Mouse (Mus musculus): Measurements from ENCODE around the gene Dnali1. TPM values are rescaled to one million over a fixed set of nuclear protein-coding genes. Genes with fewer than 3 reads are reported as not detected.

Gene Dnali1
- total and polyA plus RNA-seq, 3 experiments, result 1.1 to 2.3 (median 2.1) TPM

DNA sequence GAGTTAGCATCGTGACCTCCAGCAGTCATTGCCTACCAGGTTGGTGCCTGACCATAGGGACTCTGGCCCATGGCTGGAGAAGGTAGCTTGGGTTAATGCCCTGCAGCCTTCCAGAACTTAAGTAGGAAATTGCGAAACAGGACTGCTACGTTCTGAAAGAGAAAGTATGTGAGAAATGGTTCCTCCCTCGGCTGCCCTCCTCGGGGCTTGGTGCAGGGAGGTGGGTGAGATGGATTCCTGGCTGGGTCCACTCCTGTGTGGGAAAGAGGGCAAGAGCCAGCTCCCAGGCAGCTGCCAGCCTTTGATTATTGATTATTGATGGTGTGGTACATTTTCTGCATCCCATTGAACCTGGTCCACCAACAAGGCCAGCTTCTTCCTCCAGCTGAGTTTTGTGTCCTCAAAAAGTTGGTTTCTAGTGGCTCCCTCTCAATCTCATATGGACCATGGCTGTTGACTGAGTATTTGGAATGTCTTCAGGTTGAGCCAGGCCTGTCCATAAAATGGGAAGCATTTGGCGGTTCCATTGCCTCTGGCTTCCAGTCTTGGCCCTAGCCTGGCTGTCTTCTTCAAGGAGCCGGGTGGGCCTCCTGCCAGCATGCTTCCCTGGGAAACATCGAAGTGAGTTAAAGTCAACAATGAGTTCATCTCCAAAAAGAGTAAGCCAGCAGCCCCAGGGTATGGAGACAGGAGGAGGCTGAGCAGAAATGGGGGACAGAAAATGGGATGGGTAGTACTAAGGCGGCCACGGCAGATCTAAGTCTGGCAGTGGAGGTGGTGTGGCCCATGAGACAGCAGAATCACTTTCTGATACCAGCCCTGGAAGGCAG is 49.5 kb downstream of the Dnali1 start, which contains the start of gene Gnl2:
Gene Gnl2 (plus strand): TSS at position 780 of the 830 bp plus-strand sequence.
- Histone ChIP-seq H3K9ac (ENCODE audit: insufficient read depth, low read depth) (no peak within 1 kb of the TSS), H3K36me3 (replicated peaks in 1 of 2; ENCODE audit: control insufficient read depth in 1 of 2, insufficient read depth in 1 of 2, low read length in 1 of 2) (no peaks in the 10 kb centered on the region), H3K79me2 (replicated peaks; ENCODE audit: control insufficient read depth, extremely low read depth, insufficient read depth, poor library complexity, severe bottlenecking) (no peaks in the 10 kb centered on the region), H3K4me2 (ENCODE audit: insufficient read depth, low read depth, poor library complexity, severe bottlenecking) (no peak within 1 kb of the TSS), H3K27me3 (replicated peaks) (peaks cover 86% of the 10 kb centered on the region), H3K4me1 (ENCODE audit: control insufficient read depth in 1 of 2, insufficient read depth in 2 of 2) (no peaks in the 10 kb centered on the region), H3K9me3 (replicated peaks; ENCODE audit: low read length) (no peaks in the 10 kb centered on the region), H3K4me3 (replicated peaks in 1 of 3; ENCODE audit: low read depth in 2 of 3, low read length in 2 of 3, poor library complexity in 1 of 3) (no peak within 1 kb of the TSS), H3K27ac (ENCODE audit: insufficient read depth, low read depth) (no peak within 1 kb of the TSS)
- DNase-seq (ENCODE audit: extremely low read depth), result no peak
- in situ Hi-C loops (cut with MboI; ENCODE audit: low pct_ligation_motif_present, low pct_unique_long_range_greater_than_20kb, low sequenced_read_pairs), result no loop called here
- TF ChIP-seq GABPA (IDR thresholded peaks at IDR 0.05; ENCODE audit: insufficient replicate concordance, low read depth, low read length) (no peak), ETS1 (conservative IDR thresholded peaks at IDR 0.05; ENCODE audit: low read depth, low read length) (no peak), ZMIZ1 (IDR thresholded peaks at IDR 0.05; ENCODE audit: low read depth, low read length) (no peak), USF1 (IDR thresholded peaks at IDR 0.05; ENCODE audit: low read depth, low read length) (no peak), JUN (IDR thresholded peaks at IDR 0.05; ENCODE audit: insufficient read depth, low read depth, low read length) (no peak), POLR2A (IDR thresholded peaks at IDR 0.05; ENCODE audit: low read depth, low read length) (no peak)
- dilution Hi-C loops (cut with MboI; ENCODE audit: extremely low pct_ligation_motif_present, extremely low pct_unique_long_range_greater_than_20kb, low sequenced_read_pairs), result no loop called here

DNA sequence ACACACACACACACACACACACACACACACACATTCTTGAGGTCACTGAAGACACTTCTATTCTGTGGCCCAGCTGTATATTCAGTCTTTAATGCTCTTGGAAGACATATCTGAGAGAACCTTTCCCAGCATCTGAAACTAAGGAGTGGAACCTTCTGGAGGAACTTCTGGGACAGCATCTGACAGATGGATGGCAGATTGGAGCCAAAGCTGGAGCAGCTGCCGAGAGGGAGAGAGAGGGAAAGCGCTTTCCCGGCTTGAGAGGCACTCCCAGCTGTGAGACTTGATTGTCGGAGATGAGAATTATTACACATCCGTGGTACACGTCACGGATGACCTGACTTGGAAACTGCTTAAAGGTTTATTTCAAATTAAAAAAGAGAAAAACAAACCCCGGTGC is 56.8 kb downstream of the Dnali1 start:
- TF ChIP-seq ZC3H11A (IDR thresholded peaks at IDR 0.05; ENCODE audit: low read depth, low read length) (no peak), ZKSCAN1 (IDR thresholded peaks at IDR 0.05; ENCODE audit: borderline replicate concordance, low read depth, low read length) (no peak), ETS1 (conservative IDR thresholded peaks at IDR 0.05; ENCODE audit: low read depth, low read length) (no peak), KAT2A (IDR thresholded peaks at IDR 0.05; ENCODE audit: insufficient replicate concordance, low read length) (no peak), SMC3 (IDR thresholded peaks at IDR 0.05; ENCODE audit: low read depth, low read length) (no peak), UBTF (IDR thresholded peaks at IDR 0.05; ENCODE audit: low read depth, low read length) (no peak), EP300 (IDR thresholded peaks at IDR 0.05; ENCODE audit: low read length) (no peak), NRF1 (IDR thresholded peaks at IDR 0.05; ENCODE audit: low read depth, low read length) (no peak), JUN (IDR thresholded peaks at IDR 0.05; ENCODE audit: insufficient read depth, low read depth, low read length) (no peak), MYC (IDR thresholded peaks at IDR 0.05; ENCODE audit: low read depth, low read length) (no peak), BHLHE40 (IDR thresholded peaks at IDR 0.05; ENCODE audit: low read depth, low read length) (no peak), ELF1 (IDR thresholded peaks at IDR 0.05; ENCODE audit: low read depth, low read length) (no peak), JUND (conservative IDR thresholded peaks at IDR 0.05; ENCODE audit: low read depth, low read length) (no peak), USF2 (conservative IDR thresholded peaks at IDR 0.05; ENCODE audit: low read depth, low read length) (no peak), MXI1 (IDR thresholded peaks at IDR 0.05; ENCODE audit: low read depth, low read length) (no peak), SIN3A (IDR thresholded peaks at IDR 0.05; ENCODE audit: low read length) (no peak), E2F4 (IDR thresholded peaks at IDR 0.05; ENCODE audit: insufficient replicate concordance, low read depth, low read length) (no peak), MEF2A (IDR thresholded peaks at IDR 0.05; ENCODE audit: borderline replicate concordance, low read depth, low read length) (no peak), RAD21 (IDR thresholded peaks at IDR 0.05; ENCODE audit: low read depth, low read length) (no peak)
- no peak overlapping the region for H3K4me3 ChIP-seq (replicated peaks in 1 of 3; ENCODE audit: low read depth in 2 of 3, low read length in 2 of 3, poor library complexity in 1 of 3)
- DNase-seq (ENCODE audit: extremely low read depth), result no peak
- no peak overlapping the region for H3K4me2 ChIP-seq (ENCODE audit: insufficient read depth, low read depth, poor library complexity, severe bottlenecking)
- peaks cover 55% of the 10 kb centered on the region for H3K27me3 ChIP-seq (replicated peaks)
- no peaks in the 10 kb centered on the region for H3K36me3 ChIP-seq (replicated peaks in 1 of 2; ENCODE audit: control insufficient read depth in 1 of 2, insufficient read depth in 1 of 2, low read length in 1 of 2)
- H3K79me2 ChIP-seq (replicated peaks; ENCODE audit: control insufficient read depth, extremely low read depth, insufficient read depth, poor library complexity, severe bottlenecking), result no peaks in the 10 kb centered on the region
- H3K4me1 ChIP-seq (ENCODE audit: control insufficient read depth in 1 of 2, insufficient read depth in 2 of 2), result no peaks in the 10 kb centered on the region
- no peak overlapping the region for H3K9ac ChIP-seq (ENCODE audit: insufficient read depth, low read depth)
- in situ Hi-C loops (cut with MboI; ENCODE audit: low pct_ligation_motif_present, low pct_unique_long_range_greater_than_20kb, low sequenced_read_pairs) (no loop called here), dilution Hi-C loops (cut with MboI; ENCODE audit: extremely low pct_ligation_motif_present, extremely low pct_unique_long_range_greater_than_20kb, low sequenced_read_pairs) (no loop called here)
- no peak overlapping the region for H3K27ac ChIP-seq (ENCODE audit: insufficient read depth, low read depth)
- H3K9me3 ChIP-seq (replicated peaks; ENCODE audit: low read length), result no peaks in the 10 kb centered on the region

All from CH12.LX (cell line).